Mouse (Mus musculus) erythroblast, embryonic 14.5 days (primary cell): Measurements from ENCODE around the gene Gapdh.

Experiments
- GATA1 ChIP-seq: IDR thresholded peaks from 2 replicates; pipeline ENCODE4 v1.6.1; 2012; ENCODE audit warnings: low read length, inconsistent platforms, mixed read lengths
- TAL1 ChIP-seq: IDR thresholded peaks from 3 replicates; pipeline ENCODE4 v1.6.1; 2012; ENCODE audit warnings: low read length, inconsistent platforms, mixed read lengths

DNA sequence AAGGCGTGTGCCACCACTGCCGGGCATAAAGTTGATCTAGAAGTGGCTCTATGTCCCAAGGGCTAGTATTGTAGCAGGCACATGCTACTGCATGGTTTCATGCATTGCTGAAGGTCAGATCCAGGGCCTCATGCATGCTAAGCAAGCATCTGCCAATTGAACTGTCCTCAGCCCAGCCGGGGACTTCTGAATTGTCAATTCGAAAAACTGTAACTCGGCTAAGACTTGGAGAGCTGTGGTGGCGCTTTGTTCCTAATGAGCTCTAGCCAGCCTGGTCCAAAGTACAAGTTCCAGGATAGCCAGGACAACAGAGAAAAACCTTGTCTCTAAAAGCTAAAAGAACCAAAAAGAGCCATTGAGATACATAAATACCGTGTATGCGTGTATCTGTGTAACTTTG lies 46.9 kb downstream of the Gapdh start:
- TF ChIP-seq GATA1: no peak
- no peak for TF ChIP-seq TAL1
